Comparison of ENCODE assay signal across 21 mouse cellular contexts in genomic region chr9:103233006-103233395, GRCm38 (mm10). TPM values are rescaled to one million over a fixed set of nuclear protein-coding genes. Genes with fewer than 3 reads are reported as not detected.
DNase-seq lines count a peak whose midpoint lies in the region; ATAC-seq and TF ChIP-seq lines count a peak whose summit lies in the region.
"Had no signal": no experiment of that assay in that cellular context is flagged by ENCODE, and none has a peak within 500 bp of the region (broad histone marks: within the 10 kb centered on the region; RNA-seq: fewer than 3 reads in every experiment).

No protein-coding gene starts in this region.

- 0 out of 2 replicates have a peak overlapping the region, but pooled peaks have one; percentile 45 for H3K27ac ChIP-seq in hindbrain, embryonic 10.5 days
- no peak overlapping the region for H3K27ac ChIP-seq in hindbrain, embryonic 11.5 days (ENCODE audit: low read depth, low read length)
- peak overlapping the region; percentile 96 for H3K27ac ChIP-seq in liver, postnatal 0 days (ENCODE audit: low read depth)
- no peak overlapping the region for H3K27ac ChIP-seq in hindbrain, embryonic 12.5 days
- H3K27ac ChIP-seq: embryonic facial prominence, embryonic 13.5 days; hindbrain, postnatal 0 days had no signal

- intact Hi-C loops in gastrocnemius, postnatal 14 days (cut with DNase I; ENCODE audit: low total_unique reads): no loop called here

- peaks cover 28% of the 10 kb centered on the region for H3K4me1 ChIP-seq in hindbrain, embryonic 10.5 days (replicated peaks)
- H3K4me1 ChIP-seq in hindbrain, embryonic 11.5 days (replicated peaks; ENCODE audit: control insufficient read depth, insufficient read depth, low read length): no peaks in the 10 kb centered on the region
- H3K4me1 ChIP-seq in liver, postnatal 0 days (ENCODE audit: insufficient read depth): peaks cover 33% of the 10 kb centered on the region
- H3K4me1 ChIP-seq in hindbrain, embryonic 12.5 days: peaks cover 13% of the 10 kb centered on the region

- H3K4me3 ChIP-seq in hindbrain, embryonic 10.5 days: no peak overlapping the region
- no peak overlapping the region for H3K4me3 ChIP-seq in hindbrain, embryonic 11.5 days (ENCODE audit: low read depth, low read length)
- no peak overlapping the region for H3K4me3 ChIP-seq in liver, postnatal 0 days (ENCODE audit: low read depth, low read length)
- no peak overlapping the region for H3K4me3 ChIP-seq in hindbrain, embryonic 12.5 days
- H3K4me3 ChIP-seq: embryonic facial prominence, embryonic 13.5 days; heart, embryonic 12.5 days; lung, embryonic 15.5 days had no signal

- H3K9me3 ChIP-seq in hindbrain, embryonic 10.5 days: no peaks in the 10 kb centered on the region
- no peaks in the 10 kb centered on the region for H3K9me3 ChIP-seq in hindbrain, embryonic 11.5 days (ENCODE audit: control insufficient read depth, low read length)
- H3K9me3 ChIP-seq in liver, postnatal 0 days (ENCODE audit: low read length): no peaks in the 10 kb centered on the region
- H3K9me3 ChIP-seq in hindbrain, embryonic 12.5 days (replicated peaks): no peaks in the 10 kb centered on the region
- H3K9me3 ChIP-seq: embryonic facial prominence, embryonic 13.5 days; heart, embryonic 12.5 days; lung, embryonic 15.5 days had no signal

- H3K27me3 ChIP-seq in hindbrain, embryonic 10.5 days (ENCODE audit: insufficient read depth, poor library complexity, severe bottlenecking): no peaks in the 10 kb centered on the region
- no peaks in the 10 kb centered on the region for H3K27me3 ChIP-seq in hindbrain, embryonic 11.5 days (ENCODE audit: control insufficient read depth, insufficient read depth, low read length)
- no peaks in the 10 kb centered on the region for H3K27me3 ChIP-seq in liver, postnatal 0 days (ENCODE audit: insufficient read depth, low read length)
- no peaks in the 10 kb centered on the region for H3K27me3 ChIP-seq in hindbrain, embryonic 12.5 days
- H3K27me3 ChIP-seq: embryonic facial prominence, embryonic 13.5 days; heart, embryonic 12.5 days; lung, embryonic 15.5 days had no signal

- no peaks in the 10 kb centered on the region for H3K36me3 ChIP-seq in hindbrain, embryonic 10.5 days
- no peaks in the 10 kb centered on the region for H3K36me3 ChIP-seq in hindbrain, embryonic 11.5 days (ENCODE audit: control insufficient read depth, insufficient read depth, low read length)
- H3K36me3 ChIP-seq in liver, postnatal 0 days (replicated peaks; ENCODE audit: insufficient read depth, low read length): no peaks in the 10 kb centered on the region
- H3K36me3 ChIP-seq in hindbrain, embryonic 12.5 days: no peaks in the 10 kb centered on the region
- H3K36me3 ChIP-seq: embryonic facial prominence, embryonic 13.5 days; heart, embryonic 12.5 days; lung, embryonic 15.5 days had no signal

- no peak overlapping the region for H3K9ac ChIP-seq in hindbrain, embryonic 11.5 days (ENCODE audit: low read depth, low read length)
- H3K9ac ChIP-seq in liver, postnatal 0 days (replicated peaks): no peak overlapping the region
- H3K9ac ChIP-seq in hindbrain, embryonic 12.5 days: no peak overlapping the region
- H3K9ac ChIP-seq: embryonic facial prominence, embryonic 13.5 days; heart, embryonic 12.5 days; lung, embryonic 15.5 days had no signal

- no peak for TF ChIP-seq CTCF in liver, postnatal 0 days (IDR thresholded peaks at IDR 0.05; ENCODE audit: low read depth)

- no peak for ATAC-seq in hindbrain, embryonic 11.5 days (ENCODE audit: low FRiP score)
- ATAC-seq in liver, postnatal 0 days: no peak
- no peak for ATAC-seq in hindbrain, embryonic 12.5 days (ENCODE audit: low FRiP score)
- ATAC-seq: hindbrain, postnatal 0 days had no signal

- no peak for TF ChIP-seq EP300 in liver, postnatal 0 days (IDR thresholded peaks at IDR 0.05; ENCODE audit: low read depth)

- DNase-seq in hindbrain, embryonic 10.5 days (ENCODE audit: low spot score): no peak
- no peak for DNase-seq in hindbrain, embryonic 11.5 days (ENCODE audit: low spot score)
- DNase-seq in lung, postnatal 10 days: peak; percentile 38
- no peak for DNase-seq in lung, postnatal 25 days (ENCODE audit: low spot score)
- no peak for DNase-seq in liver, postnatal 0 days
- peak; percentile 64 to 77 for DNase-seq in thymus, postnatal 36 days
- no peak for DNase-seq in gastrocnemius, postnatal 14 days
- DNase-seq: adrenal gland, postnatal 14 days; cerebellum, adult 18-20 months; cerebellum, postnatal 36 days; kidney, adult 2 months; kidney, postnatal 36 days; left cerebral cortex, postnatal 4 days; right cerebral cortex, adult 18-20 months had no signal

- H3K4me2 ChIP-seq in hindbrain, embryonic 11.5 days (replicated peaks; ENCODE audit: low read depth, low read length): no peak overlapping the region
- H3K4me2 ChIP-seq in liver, postnatal 0 days (ENCODE audit: low read depth, low read length): no peak overlapping the region
- no peak overlapping the region for H3K4me2 ChIP-seq in hindbrain, embryonic 12.5 days (replicated peaks)
- H3K4me2 ChIP-seq: embryonic facial prominence, embryonic 13.5 days; heart, embryonic 12.5 days; lung, embryonic 15.5 days had no signal

- 69% methylated on average over 7 of the region's 7 CpGs for WGBS in hindbrain, embryonic 10.5 days
- 71% methylated on average over 7 of the region's 7 CpGs for WGBS in hindbrain, embryonic 11.5 days
- 40% methylated on average over 7 of the region's 7 CpGs for WGBS in liver, postnatal 0 days (ENCODE audit: insufficient replicate concordance)
- 75% methylated on average over 7 of the region's 7 CpGs for WGBS in hindbrain, embryonic 12.5 days

RNA-seq across cellular contexts. Expression of gene Trf, which starts 2.8 kb away (rescaled TPM):
- polyA plus RNA-seq in hindbrain, embryonic 10.5 days (2016; fragmentation: Nextera tagmentation; extraction: Ambion mirVana): 17.2 and 27.2 TPM in 2 replicates
- 20.8 and 25.8 TPM in 2 replicates for polyA plus RNA-seq in hindbrain, embryonic 11.5 days (2014; fragmentation: Nextera tagmentation; extraction: Ambion mirVana)
- polyA plus RNA-seq in liver, postnatal 0 days (2015; fragmentation: Nextera tagmentation; extraction: Ambion mirVana): 28,598 and 33,336 TPM in 2 replicates
- 10 to 100 TPM in 1 of 2 experiments, 1 to 10 TPM in 1; 6.1 to 10.4 TPM for total RNA-seq in gastrocnemius, postnatal 14 days (2021)
- 18.5 and 20.0 TPM in 2 replicates for polyA plus RNA-seq in hindbrain, embryonic 12.5 days (2016; fragmentation: Nextera tagmentation; extraction: Ambion mirVana)

RNA-seq across cellular contexts. Expression of gene Gm20425, which starts 2.9 kb away (rescaled TPM):
- not detected in 2 replicates for polyA plus RNA-seq in hindbrain, embryonic 10.5 days (2016; fragmentation: Nextera tagmentation; extraction: Ambion mirVana)
- 0.21 and 1.6 TPM in 2 replicates for polyA plus RNA-seq in hindbrain, embryonic 11.5 days (2014; fragmentation: Nextera tagmentation; extraction: Ambion mirVana)
- 5.1 and 6.1 TPM in 2 replicates for polyA plus RNA-seq in liver, postnatal 0 days (2015; fragmentation: Nextera tagmentation; extraction: Ambion mirVana)
- total RNA-seq in gastrocnemius, postnatal 14 days (2021): 1 to 10 TPM; 2.8 to 3.2 TPM
- polyA plus RNA-seq in hindbrain, embryonic 12.5 days (2016; fragmentation: Nextera tagmentation; extraction: Ambion mirVana): 3.8 and 6.1 TPM in 2 replicates
- polyA plus RNA-seq: kidney, adult 2 months; neural tube, embryonic 11.5 days; spleen, adult 2 months had no signal

RNA-seq across cellular contexts. Expression of gene Srprb, which starts 31.1 kb away (rescaled TPM):
- polyA plus RNA-seq in hindbrain, embryonic 10.5 days (2016; fragmentation: Nextera tagmentation; extraction: Ambion mirVana): 62.0 and 69.7 TPM in 2 replicates
- 55.0 and 59.4 TPM in 2 replicates for polyA plus RNA-seq in hindbrain, embryonic 11.5 days (2014; fragmentation: Nextera tagmentation; extraction: Ambion mirVana)
- polyA plus RNA-seq in liver, postnatal 0 days (2015; fragmentation: Nextera tagmentation; extraction: Ambion mirVana): 10.1 and 10.8 TPM in 2 replicates
- total RNA-seq in gastrocnemius, postnatal 14 days (2021): 10 to 100 TPM; 13.8 to 16.6 TPM
- polyA plus RNA-seq in hindbrain, embryonic 12.5 days (2016; fragmentation: Nextera tagmentation; extraction: Ambion mirVana): 47.6 and 49.5 TPM in 2 replicates

Comparison
In these comparisons a context has a peak if more than half of its experiments do, and no peak if none do; other contexts are left out.
1. DNase-seq: peak in lung, postnatal 10 days (single experiment) and thymus, postnatal 36 days (2 of 2); none in hindbrain, embryonic 10.5 days (single experiment), hindbrain, embryonic 11.5 days (single experiment), lung, postnatal 25 days (single experiment), liver, postnatal 0 days (single experiment) and gastrocnemius, postnatal 14 days (single experiment).
2. H3K27ac ChIP-seq: peak in hindbrain, embryonic 10.5 days (single experiment) and liver, postnatal 0 days (single experiment); none in hindbrain, embryonic 11.5 days (single experiment) and hindbrain, embryonic 12.5 days (single experiment).
3. RNA of gene Trf, which starts 2.8 kb away (polyA plus RNA-seq): 28,598 to 33,336 TPM in liver, postnatal 0 days; 17.2 to 27.2 TPM in hindbrain, embryonic 10.5 days, 20.8 to 25.8 TPM in hindbrain, embryonic 11.5 days and 18.5 to 20.0 TPM in hindbrain, embryonic 12.5 days; every median in the first group is over 1,000 times any median in the second.